Mouse (Mus musculus) hindbrain, embryonic 15.5 days (tissue): ENCODE measurements at regions not wholly inside any gene's neighbourhood (a gene's known extent, or its start where the extent isn't known, plus 50 kb on each side); places are given as distances from the start of the nearest gene placed in this dataset.
"Not testable (repeated sequence)": the region's sequence is repeated elsewhere in the genome, so short reads cannot be mapped to it uniquely, and the experiment has no call there.

ENCODE experiments used
- ATAC-seq: fragments of 200-750 bp; cut with Nextera tagmentation; 2 replicates; pipeline ENCODE4 v1.8.0; 2017; ENCODE audit warnings: low read depth, moderate number of reproducible peaks, moderate TSS enrichment; ENCODE audit not compliant: low FRiP score
- H3K27ac ChIP-seq: fragments of 300-500 bp; sonication (generic); replicated peaks from 2 replicates; pipeline ENCODE4 v1.5.1; 2015; ENCODE audit warnings: mild to moderate bottlenecking, inconsistent platforms
- H3K27me3 ChIP-seq: fragments of 300-500 bp; sonication (generic); 2 replicates; pipeline ENCODE4 v1.6.1; 2015; ENCODE audit warnings: control low read depth, inconsistent platforms
- H3K36me3 ChIP-seq: fragments of 300-500 bp; sonication (generic); 2 replicates; pipeline ENCODE4 v1.6.1; 2015; ENCODE audit warnings: control low read depth, inconsistent platforms
- H3K4me1 ChIP-seq: fragments of 300-500 bp; sonication (generic); replicated peaks from 2 replicates; pipeline ENCODE4 v1.6.1; 2015; ENCODE audit warnings: control low read depth, inconsistent platforms
- H3K4me2 ChIP-seq: fragments of 300-500 bp; sonication (generic); 2 replicates; pipeline ENCODE4 v1.6.1; 2015; ENCODE audit warnings: moderate library complexity, mild to moderate bottlenecking, inconsistent platforms
- H3K4me3 ChIP-seq: fragments of 300-500 bp; sonication (generic); 2 replicates; pipeline ENCODE4 v1.5.1; 2015; ENCODE audit warnings: mild to moderate bottlenecking, inconsistent platforms
- H3K9ac ChIP-seq: fragments of 300-500 bp; sonication (generic); 2 replicates; pipeline ENCODE4 v1.6.1; 2015; ENCODE audit warnings: inconsistent platforms
- H3K9me3 ChIP-seq: fragments of 300-500 bp; sonication (generic); 2 replicates; pipeline ENCODE4 v1.6.1; 2016; ENCODE audit warnings: control low read depth, inconsistent platforms
- WGBS: fragments of 180-500 bp; shearing (Covaris S2); methylation state at CpG from one replicate; pipeline ENCODE4 v1.1.7; 2015; 5-methylcytosine and 5-hydroxymethylcytosine counted together

- Histone ChIP-seq H3K36me3 (no peaks in the 10 kb centered on the region), H3K9ac (no peak overlapping the region), H3K4me3 (no peak overlapping the region), H3K27me3 (no peaks in the 10 kb centered on the region), H3K27ac (no peak overlapping the region), H3K4me1 (peaks cover 4% of the 10 kb centered on the region), H3K9me3 (no peaks in the 10 kb centered on the region), H3K4me2 (no peak overlapping the region)
- 80% methylated on average over 2 of the region's 2 CpGs for WGBS
- no peak for ATAC-seq
These were observed 202.9 kb upstream of the Myo3a start for GRCm38 (mm10) chr2:22024438-22024837.

GRCm38 (mm10) chr2:22026794-22027193 lies 200.5 kb upstream of the Myo3a start:
- Histone ChIP-seq H3K9me3 (no peaks in the 10 kb centered on the region), H3K27ac (no peak overlapping the region), H3K36me3 (no peaks in the 10 kb centered on the region), H3K27me3 (no peaks in the 10 kb centered on the region), H3K4me3 (no peak overlapping the region), H3K4me1 (peaks cover 4% of the 10 kb centered on the region), H3K4me2 (no peak overlapping the region), H3K9ac (no peak overlapping the region)
- ATAC-seq = no peak
- WGBS = 94% methylated on average over 1 of the region's 1 CpGs

- ATAC-seq = no peak
- Histone ChIP-seq H3K4me1 (peaks cover 4% of the 10 kb centered on the region), H3K9ac (no peak overlapping the region), H3K9me3 (no peaks in the 10 kb centered on the region), H3K27me3 (no peaks in the 10 kb centered on the region), H3K4me2 (no peak overlapping the region), H3K27ac (peak overlapping the region; percentile 66), H3K36me3 (no peaks in the 10 kb centered on the region), H3K4me3 (no peak overlapping the region)
- WGBS = 86% methylated on average over 1 of the region's 1 CpGs
These were observed 198.7 kb upstream of the Myo3a start for GRCm38 (mm10) chr2:22028569-22028968.

GRCm38 (mm10) chr2:22029022-22029803 lies 198.1 kb upstream of the Myo3a start:
- Histone ChIP-seq H3K27me3 (no peaks in the 10 kb centered on the region), H3K36me3 (no peaks in the 10 kb centered on the region), H3K27ac (peak overlapping the region; percentile 66), H3K9ac (no peak overlapping the region), H3K4me3 (no peak overlapping the region), H3K4me2 (no peak overlapping the region), H3K9me3 (no peaks in the 10 kb centered on the region), H3K4me1 (peaks cover 4% of the 10 kb centered on the region)
- 16% methylated on average over 8 of the region's 8 CpGs for WGBS
- peak; percentile 89 for ATAC-seq

DNA sequence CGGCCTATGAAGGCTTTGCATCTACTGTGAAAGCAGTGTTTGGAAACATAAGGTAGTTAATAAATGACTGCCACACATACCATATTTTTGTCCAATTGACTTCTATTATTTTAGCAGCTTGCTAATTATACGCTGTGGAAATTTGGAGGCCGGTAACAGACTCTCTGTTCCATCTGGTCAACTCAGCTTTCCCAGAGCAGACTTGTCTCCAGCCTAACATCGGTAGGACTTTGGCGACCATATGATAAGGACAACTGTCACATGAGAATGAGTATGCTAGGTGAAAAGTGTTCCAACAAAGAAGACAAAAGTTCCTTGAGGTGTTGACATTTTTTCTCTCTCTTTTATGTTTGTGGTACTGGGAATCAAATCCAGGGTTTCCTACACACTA lies 197.5 kb upstream of the Myo3a start:
- Histone ChIP-seq H3K27ac (peak overlapping the region; percentile 66), H3K4me3 (no peak overlapping the region), H3K4me1 (peaks cover 4% of the 10 kb centered on the region), H3K4me2 (no peak overlapping the region), H3K9ac (no peak overlapping the region), H3K27me3 (no peaks in the 10 kb centered on the region), H3K36me3 (no peaks in the 10 kb centered on the region), H3K9me3 (no peaks in the 10 kb centered on the region)
- peak; percentile 43; the same call in 1 of the 2 replicates for ATAC-seq
- 61% methylated on average over 5 of the region's 5 CpGs for WGBS

DNA sequence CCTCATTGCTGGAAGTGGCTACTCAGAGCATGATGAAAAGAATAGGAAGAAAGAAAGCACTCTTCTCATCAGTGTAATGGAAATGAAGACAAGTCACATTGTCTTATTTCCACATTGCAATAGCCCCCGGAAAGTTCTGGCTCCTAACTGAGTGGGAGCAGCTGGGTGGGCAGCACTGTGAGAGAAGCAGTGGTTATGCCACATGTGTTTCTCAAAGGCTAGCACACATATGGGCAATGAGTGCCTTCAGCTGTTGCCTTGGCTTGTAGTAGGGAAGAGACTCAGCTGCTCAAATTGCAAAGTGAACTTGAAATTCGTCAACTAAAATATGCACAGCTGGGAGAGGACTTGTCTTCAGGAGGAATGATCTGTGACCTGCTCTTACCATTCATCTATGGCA lies 190.5 kb upstream of the Myo3a start:
- 76% methylated on average over 2 of the region's 2 CpGs for WGBS
- ATAC-seq = no peak
- Histone ChIP-seq H3K4me1 (no peaks in the 10 kb centered on the region), H3K4me2 (no peak overlapping the region), H3K9ac (no peak overlapping the region), H3K36me3 (no peaks in the 10 kb centered on the region), H3K9me3 (0 out of 2 replicates have a peak, but pooled peaks cover 2% of the 10 kb centered on the region), H3K4me3 (no peak overlapping the region), H3K27me3 (no peaks in the 10 kb centered on the region), H3K27ac (no peak overlapping the region)

GRCm38 (mm10) chr2:22038780-22039179 lies 188.5 kb upstream of the Myo3a start:
- Histone ChIP-seq H3K4me2 (no peak overlapping the region), H3K4me1 (no peaks in the 10 kb centered on the region), H3K36me3 (no peaks in the 10 kb centered on the region), H3K9me3 (0 out of 2 replicates have a peak, but pooled peaks cover 2% of the 10 kb centered on the region), H3K9ac (no peak overlapping the region), H3K27ac (no peak overlapping the region), H3K27me3 (no peaks in the 10 kb centered on the region), H3K4me3 (no peak overlapping the region)
- WGBS = 19% methylated on average over 2 of the region's 2 CpGs
- no peak for ATAC-seq

- not testable (repeated sequence) for H3K36me3 ChIP-seq, H3K4me3 ChIP-seq, H3K4me1 ChIP-seq, H3K27ac ChIP-seq, ATAC-seq, H3K9ac ChIP-seq, H3K27me3 ChIP-seq, H3K9me3 ChIP-seq, H3K4me2 ChIP-seq
- 88% methylated on average over 6 of the region's 6 CpGs for WGBS
These were observed 183.4 kb upstream of the Myo3a start for GRCm38 (mm10) chr2:22043937-22044336.

DNA sequence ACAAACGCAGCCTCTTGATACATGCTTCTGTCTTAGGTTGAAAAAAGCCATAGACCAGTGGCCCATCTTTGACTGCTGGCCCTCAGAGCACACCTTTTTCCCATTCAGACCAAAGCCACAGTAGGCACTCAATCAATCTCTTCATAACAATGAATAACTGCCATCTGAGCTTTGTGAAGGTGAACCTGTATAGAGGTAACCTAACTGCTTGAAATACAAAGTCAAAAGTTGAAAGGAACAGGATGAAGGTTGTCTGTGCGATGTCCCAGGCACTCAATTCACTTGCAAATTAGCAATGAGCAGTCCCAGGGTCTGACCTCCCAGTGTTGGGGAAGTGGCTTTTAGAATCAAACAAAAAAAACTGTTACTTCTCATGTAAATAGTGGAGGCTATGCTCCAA lies 182.4 kb upstream of the Myo3a start:
- no peak overlapping the region for H3K9ac ChIP-seq
- 57% methylated on average over 2 of the region's 2 CpGs for WGBS
- H3K9me3 ChIP-seq = 0 out of 2 replicates have a peak, but pooled peaks cover 2% of the 10 kb centered on the region
- no peak for ATAC-seq
- H3K27me3 ChIP-seq = no peaks in the 10 kb centered on the region
- no peaks in the 10 kb centered on the region for H3K36me3 ChIP-seq
- H3K27ac ChIP-seq = no peak overlapping the region
- H3K4me1 ChIP-seq = no peaks in the 10 kb centered on the region
- H3K4me3 ChIP-seq = no peak overlapping the region
- H3K4me2 ChIP-seq = no peak overlapping the region

DNA sequence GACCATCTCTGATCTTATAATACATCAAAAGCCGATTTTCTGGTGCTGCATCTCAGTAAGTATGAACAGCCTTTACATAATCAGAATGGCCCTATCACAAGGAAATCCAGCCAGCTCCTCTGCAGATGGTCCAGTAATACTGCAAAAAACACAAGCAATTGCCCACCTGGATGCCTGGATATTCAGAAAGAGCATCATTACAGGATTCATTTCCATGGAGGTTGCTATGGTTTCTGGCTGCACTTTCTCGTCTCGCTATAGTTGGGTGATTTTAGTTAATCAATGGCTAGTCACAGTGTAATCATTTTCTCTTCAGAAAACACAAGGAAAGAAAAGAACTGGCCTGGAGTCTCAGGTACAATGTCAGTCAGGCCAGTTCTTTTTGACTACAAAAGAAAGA lies 179.8 kb upstream of the Myo3a start:
- Histone ChIP-seq H3K4me2 (no peak overlapping the region), H3K9ac (no peak overlapping the region), H3K36me3 (no peaks in the 10 kb centered on the region), H3K4me3 (no peak overlapping the region), H3K9me3 (no peaks in the 10 kb centered on the region), H3K4me1 (no peaks in the 10 kb centered on the region), H3K27ac (peak overlapping the region; percentile 34; the same call in 1 of the 2 replicates), H3K27me3 (no peaks in the 10 kb centered on the region)
- ATAC-seq = peak; percentile 69; the same call in 1 of the 2 replicates
- WGBS = 34% methylated on average over 3 of the region's 3 CpGs

DNA sequence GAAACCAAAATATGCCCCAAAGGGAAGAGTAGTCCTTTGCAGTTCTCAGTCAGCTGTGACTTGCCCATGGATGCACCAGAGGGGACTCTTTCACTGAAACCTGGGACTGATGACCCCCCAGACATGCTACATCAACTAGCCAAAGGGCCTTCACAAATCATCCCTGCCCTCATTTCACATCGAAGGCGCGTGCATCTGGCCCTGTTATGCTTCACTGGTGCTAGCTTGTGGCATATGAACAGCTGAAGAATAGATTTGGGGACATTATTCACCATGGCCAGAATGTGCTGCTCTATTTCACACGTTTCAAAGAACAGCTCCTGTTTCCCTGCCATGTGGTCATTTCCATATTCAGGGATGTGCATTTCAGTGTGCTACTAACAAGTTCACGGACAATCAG lies 160.8 kb upstream of the Myo3a start:
- H3K9me3 ChIP-seq = no peaks in the 10 kb centered on the region
- H3K4me3 ChIP-seq = no peak overlapping the region
- no peak overlapping the region for H3K4me2 ChIP-seq
- no peak overlapping the region for H3K9ac ChIP-seq
- 47% methylated on average over 5 of the region's 5 CpGs for WGBS
- no peaks in the 10 kb centered on the region for H3K36me3 ChIP-seq
- peak; percentile 82 for ATAC-seq
- peak overlapping the region; percentile 59 for H3K27ac ChIP-seq
- H3K27me3 ChIP-seq = no peaks in the 10 kb centered on the region
- H3K4me1 ChIP-seq = no peaks in the 10 kb centered on the region

- no peak overlapping the region for H3K4me2 ChIP-seq
- no peak overlapping the region for H3K4me3 ChIP-seq
- no peaks in the 10 kb centered on the region for H3K36me3 ChIP-seq
- H3K27ac ChIP-seq = no peak overlapping the region
- no peak for ATAC-seq
- H3K27me3 ChIP-seq = no peaks in the 10 kb centered on the region
- no peak overlapping the region for H3K9ac ChIP-seq
- H3K9me3 ChIP-seq = no peaks in the 10 kb centered on the region
- 94% methylated on average over 2 of the region's 2 CpGs for whole genome bisulfite sequencing
- H3K4me1 ChIP-seq = no peaks in the 10 kb centered on the region
These were observed 130.5 kb upstream of the Myo3a start for GRCm38 (mm10) chr2:22096848-22097247.

DNA sequence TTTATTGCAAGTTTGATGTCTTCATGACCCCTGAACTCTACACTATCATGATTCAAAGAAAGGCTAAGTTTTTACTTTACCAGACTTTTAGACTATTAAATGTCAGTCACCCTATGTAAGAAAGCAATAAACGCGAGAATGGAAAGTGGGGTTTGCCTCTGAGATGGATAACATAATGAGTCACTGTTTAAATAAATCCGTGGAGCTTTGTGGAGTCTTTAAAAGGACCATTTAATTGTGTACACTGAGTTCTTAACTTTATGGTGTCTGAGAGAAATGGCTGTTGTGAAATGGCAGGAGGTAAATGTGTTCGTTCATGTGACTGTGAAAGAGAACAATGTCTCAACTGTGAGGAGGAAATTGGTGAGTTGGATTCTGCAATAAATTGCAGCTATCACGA lies 122.2 kb upstream of the Myo3a start:
- H3K4me1 ChIP-seq = no peaks in the 10 kb centered on the region
- no peaks in the 10 kb centered on the region for H3K9me3 ChIP-seq
- 35% methylated on average over 5 of the region's 5 CpGs for WGBS
- no peaks in the 10 kb centered on the region for H3K36me3 ChIP-seq
- H3K4me3 ChIP-seq = no peak overlapping the region
- H3K27me3 ChIP-seq = no peaks in the 10 kb centered on the region
- no peak overlapping the region for H3K4me2 ChIP-seq
- no peak overlapping the region for H3K9ac ChIP-seq
- no peak for ATAC-seq
- H3K27ac ChIP-seq = no peak overlapping the region
